Mouse (Mus musculus) midbrain, postnatal 0 days (tissue): ENCODE data around the gene Ncoa4. TPM values are rescaled to one million over a fixed set of nuclear protein-coding genes. Genes with fewer than 3 reads are reported as not detected.

Experiments used
- ATAC-seq: fragments of 200-750 bp; cut with Nextera tagmentation; 2 replicates; pipeline ENCODE4 v1.8.0; 2017; ENCODE audit warnings: moderate number of reproducible peaks, mild to moderate bottlenecking, moderate TSS enrichment, moderate library complexity; ENCODE audit not compliant: low FRiP score
- DNase-seq: peaks from one replicate; pipeline ENCODE4 v3.0.0-alpha.2; 2015; ENCODE audit warnings: low spot score
- H3K27ac ChIP-seq: fragments of 300-500 bp; sonication (generic); 2 replicates; pipeline ENCODE4 v1.5.1; 2014; ENCODE audit warnings: low read depth, mild to moderate bottlenecking, low read length, mixed read lengths
- H3K27me3 ChIP-seq: fragments of 300-500 bp; sonication (generic); 2 replicates; pipeline ENCODE4 v1.6.1; 2014; ENCODE audit warnings: low read length, control low read depth, mixed read lengths; ENCODE audit not compliant: insufficient read depth
- H3K36me3 ChIP-seq: fragments of 300-500 bp; sonication (generic); 2 replicates; pipeline ENCODE4 v1.6.1; 2014; ENCODE audit warnings: low read length, control low read depth, mixed read lengths; ENCODE audit not compliant: insufficient read depth
- H3K4me1 ChIP-seq: fragments of 300-500 bp; sonication (generic); 2 replicates; pipeline ENCODE4 v1.6.1; 2014; ENCODE audit warnings: mild to moderate bottlenecking, control low read depth, antibody characterized with exemption, low read length, mixed read lengths; ENCODE audit not compliant: insufficient read depth
- H3K4me2 ChIP-seq: fragments of 300-500 bp; sonication (generic); 2 replicates; pipeline ENCODE4 v1.6.1; 2014; ENCODE audit warnings: low read depth, mild to moderate bottlenecking, low read length, mixed read lengths; ENCODE audit not compliant: poor library complexity, severe bottlenecking
- H3K4me3 ChIP-seq: fragments of 300-500 bp; sonication (generic); 2 replicates; pipeline ENCODE4 v1.5.1; 2014; ENCODE audit warnings: low read depth, mild to moderate bottlenecking, low read length, moderate library complexity
- H3K9ac ChIP-seq: fragments of 300-500 bp; sonication (generic); replicated peaks from 2 replicates; pipeline ENCODE4 v1.6.1; 2014; ENCODE audit warnings: mild to moderate bottlenecking, low read length, moderate library complexity, mixed read lengths; ENCODE audit not compliant: poor library complexity, severe bottlenecking
- H3K9me3 ChIP-seq: fragments of 300-500 bp; sonication (generic); 2 replicates; pipeline ENCODE4 v1.6.1; 2016; ENCODE audit warnings: low read length, control low read depth
- CTCF ChIP-seq: IDR thresholded peaks from 2 replicates; pipeline ENCODE4 v1.5.1; 2016; ENCODE audit warnings: antibody characterized with exemption, mild to moderate bottlenecking
- WGBS: fragments of 180-500 bp; shearing (Covaris S2); extraction: QIAGEN DNeasy Blood & Tissue Kit; methylation state at CpG from one replicate; pipeline ENCODE4 v1.1.7; 2014; 5-methylcytosine and 5-hydroxymethylcytosine counted together
- polyA plus RNA-seq: library from polyadenylated mRNA; unstranded; fragments of >200 nt; fragmentation: Nextera tagmentation; extraction: Ambion mirVana; gene quantifications from 2 replicates; pipeline ENCODE4 v1.2.1, GENCODE M21; 2015
- total RNA-seq: library from RNA; depleted of rRNA; stranded (reverse); fragments of >200 nt; gene quantifications from 2 replicates; pipeline ENCODE4 v1.2.3, GENCODE M21; 2014

Gene Ncoa4
- total and polyA plus RNA-seq, 2 experiments from 2014 or later: 80.1 to 151 TPM

DNA sequence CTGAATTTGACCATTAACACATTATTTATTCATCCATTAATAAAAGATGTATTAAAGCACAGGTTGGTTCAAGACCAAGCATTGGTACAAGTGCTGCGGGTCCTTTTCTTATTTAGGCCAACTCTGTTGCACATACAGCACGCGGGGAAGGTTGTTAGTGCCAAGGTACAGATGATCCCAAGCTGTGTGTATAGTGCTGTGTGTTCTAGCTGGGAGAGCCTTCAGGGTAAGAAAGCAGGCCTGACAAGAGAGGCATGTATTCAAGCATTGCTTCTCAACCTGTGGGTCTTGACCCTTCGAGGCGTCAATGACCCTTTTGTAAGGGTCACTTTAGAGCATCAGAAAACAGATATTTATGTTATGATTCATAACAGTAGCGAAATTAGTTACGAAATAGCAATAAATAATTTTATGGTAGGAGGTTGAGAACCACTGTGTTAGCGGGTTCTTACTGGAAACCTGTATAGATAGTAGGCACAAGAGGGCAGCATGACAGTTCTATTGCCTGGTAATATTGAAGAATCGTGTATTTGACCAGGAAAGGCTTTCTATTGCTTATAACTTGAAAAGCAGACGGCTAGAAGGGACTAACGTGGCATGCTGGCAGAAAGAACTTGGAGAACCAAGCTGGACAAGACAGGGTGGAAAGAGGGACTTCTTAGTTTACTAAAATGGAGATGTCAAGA lies 3.7 kb downstream of the Ncoa4 start:
- H3K4me2 ChIP-seq: no peak overlapping the region
- WGBS: 91% methylated on average over 11 of the region's 11 CpGs
- H3K4me3 ChIP-seq: no peak overlapping the region
- no peaks in the 10 kb centered on the region for H3K9me3 ChIP-seq
- TF ChIP-seq CTCF: no peak
- H3K27me3 ChIP-seq: no peaks in the 10 kb centered on the region
- H3K4me1 ChIP-seq: peaks cover 12% of the 10 kb centered on the region; the same call in 1 of the 2 replicates
- no peak overlapping the region for H3K9ac ChIP-seq
- H3K36me3 ChIP-seq: no peaks in the 10 kb centered on the region
- no peak for DNase-seq
- ATAC-seq: no peak
- H3K27ac ChIP-seq: no peak overlapping the region

DNA sequence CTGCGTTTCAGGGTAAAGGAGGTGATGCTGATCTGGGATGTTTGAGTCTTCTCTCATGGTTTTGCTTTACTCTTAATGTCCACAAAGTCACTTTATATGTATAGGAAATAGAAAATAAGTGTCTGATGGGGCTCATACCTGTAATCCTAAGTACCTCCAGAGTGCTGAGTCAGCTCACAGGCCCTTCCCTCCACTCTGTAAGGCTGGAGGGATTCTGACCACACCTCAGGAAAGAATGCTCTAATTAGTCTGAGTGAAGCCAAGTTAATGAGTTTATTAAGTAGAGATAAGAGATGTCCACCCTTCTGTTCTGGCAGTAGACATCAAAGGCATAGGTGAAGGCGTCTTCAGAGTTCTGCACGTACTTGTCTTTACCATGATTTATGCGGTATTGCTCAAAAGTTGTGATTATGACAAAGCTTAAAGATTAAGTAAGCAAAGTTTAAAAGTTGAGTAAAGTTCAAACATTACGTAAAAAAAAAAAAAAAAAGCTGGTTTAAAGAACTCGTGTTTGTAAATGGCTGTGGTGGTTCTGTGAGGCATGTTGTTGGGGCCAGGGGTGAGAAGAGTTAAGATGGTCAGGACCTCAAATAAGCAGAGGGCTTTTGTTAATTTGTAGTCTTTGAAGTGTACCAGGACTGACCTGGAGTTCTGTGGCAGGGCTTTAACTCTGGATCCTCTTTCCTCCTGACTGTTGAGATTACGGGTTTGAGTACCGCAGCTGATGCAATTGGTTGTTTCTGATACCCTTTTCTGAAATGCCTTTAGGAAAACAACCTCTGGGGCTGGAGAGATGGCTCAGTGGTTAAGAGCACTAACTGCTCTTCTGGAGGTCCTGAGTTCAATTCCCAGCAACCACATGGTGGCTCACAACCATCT lies 4.7 kb downstream of the Ncoa4 start:
- DNase-seq (no peak), ATAC-seq (no peak)
- no peak overlapping the region for H3K4me3 ChIP-seq
- no peak overlapping the region for H3K9ac ChIP-seq
- H3K27ac ChIP-seq: no peak overlapping the region
- H3K36me3 ChIP-seq: no peaks in the 10 kb centered on the region
- H3K4me2 ChIP-seq: no peak overlapping the region
- H3K4me1 ChIP-seq: peaks cover 12% of the 10 kb centered on the region; the same call in 1 of the 2 replicates
- no peak for TF ChIP-seq CTCF
- 91% methylated on average over 8 of the region's 8 CpGs for WGBS
- no peaks in the 10 kb centered on the region for H3K27me3 ChIP-seq
- no peaks in the 10 kb centered on the region for H3K9me3 ChIP-seq

DNA sequence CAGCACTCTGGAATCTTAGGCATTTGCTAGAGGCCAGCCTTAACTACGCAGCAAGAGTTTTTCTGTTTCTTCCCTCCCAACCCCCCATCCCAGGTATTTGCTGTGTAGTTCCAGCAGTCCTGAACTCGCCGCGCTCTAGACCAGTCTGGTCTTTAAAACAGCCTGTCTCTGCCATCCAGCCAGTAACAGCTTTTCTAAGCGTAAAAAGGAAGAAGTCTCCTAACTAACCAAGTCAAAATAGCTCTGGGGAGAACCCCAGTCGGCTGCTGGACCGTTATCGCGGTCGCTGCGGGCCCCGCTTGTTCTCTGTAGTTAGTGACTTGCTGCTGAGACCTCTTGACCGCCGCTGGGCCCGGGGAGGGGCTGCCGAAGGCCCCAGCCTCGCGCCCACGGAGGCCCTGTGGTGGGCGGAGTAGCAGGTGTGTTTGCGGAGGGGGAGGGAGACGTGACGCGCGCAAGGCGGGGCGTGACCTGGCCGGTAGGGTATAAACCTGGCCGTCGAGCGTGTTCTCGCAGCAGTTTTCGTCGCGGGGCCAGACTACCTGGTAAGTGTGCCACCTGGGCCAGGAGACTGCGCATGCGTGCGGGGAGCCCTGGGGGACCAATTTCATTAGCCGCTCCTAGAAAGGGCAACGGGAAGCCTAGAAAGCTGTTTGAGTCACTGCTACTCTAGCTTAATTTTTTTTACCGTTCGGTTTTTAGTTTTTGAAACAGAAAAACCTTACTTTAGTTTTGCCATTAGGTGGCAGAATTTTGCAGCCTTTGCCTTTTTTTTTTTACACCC lies 5.8 kb downstream of the Ncoa4 start:
- peak; percentile 73 for DNase-seq
- TF ChIP-seq CTCF: peak; percentile 47
- Histone ChIP-seq H3K36me3 (no peaks in the 10 kb centered on the region), H3K9me3 (no peaks in the 10 kb centered on the region), H3K27me3 (no peaks in the 10 kb centered on the region), H3K4me1 (peaks cover 11% of the 10 kb centered on the region; the same call in 1 of the 2 replicates), H3K4me2 (peak overlapping the region; percentile 83), H3K4me3 (peak overlapping the region; percentile 40), H3K9ac (peak overlapping the region; percentile 42), H3K27ac (0 out of 2 replicates have a peak overlapping the region, but pooled peaks have one; percentile 43)
- whole genome bisulfite sequencing: 2% methylated on average over 39 of the region's 42 CpGs
- ATAC-seq: peak; percentile 47; the same call in 1 of the 2 replicates

GRCm38 (mm10) chr14:32166062-32166441 lies 6.4 kb downstream of the Ncoa4 start:
- Histone ChIP-seq H3K4me1 (peaks cover 5% of the 10 kb centered on the region; the same call in 1 of the 2 replicates), H3K9ac (no peak overlapping the region), H3K4me2 (peak overlapping the region; percentile 83), H3K36me3 (0 out of 2 replicates have a peak, but pooled peaks cover 3% of the 10 kb centered on the region), H3K4me3 (peak overlapping the region; percentile 40; the same call in 1 of the 2 replicates), H3K9me3 (no peaks in the 10 kb centered on the region), H3K27ac (no peak overlapping the region), H3K27me3 (no peaks in the 10 kb centered on the region)
- DNase-seq (no peak), ATAC-seq (no peak)
- 81% methylated on average over 2 of the region's 2 CpGs for WGBS
- no peak for TF ChIP-seq CTCF

GRCm38 (mm10) chr14:32166840-32167239 lies 7.2 kb downstream of the Ncoa4 start:
- 0 out of 2 replicates have a peak, but pooled peaks cover 4% of the 10 kb centered on the region for H3K36me3 ChIP-seq
- H3K9ac ChIP-seq: no peak overlapping the region
- H3K4me2 ChIP-seq: no peak overlapping the region
- H3K4me3 ChIP-seq: no peak overlapping the region
- H3K9me3 ChIP-seq: no peaks in the 10 kb centered on the region
- H3K4me1 ChIP-seq: peaks cover 5% of the 10 kb centered on the region; the same call in 1 of the 2 replicates
- H3K27ac ChIP-seq: no peak overlapping the region
- ATAC-seq (no peak), DNase-seq (no peak)
- WGBS: 79% methylated on average over 1 of the region's 1 CpGs
- TF ChIP-seq CTCF: no peak
- no peaks in the 10 kb centered on the region for H3K27me3 ChIP-seq
